Mouse (Mus musculus) midbrain, embryonic 11.5 days (tissue): ENCODE data around the gene Gm44805. TPM values are rescaled to one million over a fixed set of nuclear protein-coding genes. Genes with fewer than 3 reads are reported as not detected.

Experiments
- ATAC-seq: fragments of 200-750 bp; cut with Nextera tagmentation; 2 replicates; pipeline ENCODE4 v1.8.0; 2017; ENCODE audit warnings: moderate TSS enrichment, moderate library complexity; ENCODE audit not compliant: low FRiP score
- DNase-seq: peaks from one replicate; pipeline ENCODE4 v3.0.0; 2015; ENCODE audit warnings: low spot score; ENCODE audit errors: missing footprints
- H3K27ac ChIP-seq: fragments of 300-500 bp; sonication (generic); 2 replicates; pipeline ENCODE4 v1.5.1; 2014; ENCODE audit warnings: low read depth, low read length
- H3K27me3 ChIP-seq: fragments of 300-500 bp; sonication (generic); 2 replicates; pipeline ENCODE4 v1.6.1; 2014; ENCODE audit warnings: mild to moderate bottlenecking, low read length, moderate library complexity, mixed read lengths; ENCODE audit not compliant: control insufficient read depth, insufficient read depth
- H3K36me3 ChIP-seq: fragments of 300-500 bp; sonication (generic); 2 replicates; pipeline ENCODE4 v1.6.1; 2014; ENCODE audit warnings: mild to moderate bottlenecking, low read length, moderate library complexity, mixed read lengths; ENCODE audit not compliant: control insufficient read depth, insufficient read depth
- H3K4me1 ChIP-seq: fragments of 300-500 bp; sonication (generic); 2 replicates; pipeline ENCODE4 v1.6.1; 2014; ENCODE audit warnings: low read length; ENCODE audit not compliant: control insufficient read depth, insufficient read depth
- H3K4me2 ChIP-seq: fragments of 300-500 bp; sonication (generic); 2 replicates; pipeline ENCODE4 v1.6.1; 2014; ENCODE audit warnings: mild to moderate bottlenecking, moderate library complexity
- H3K4me3 ChIP-seq: fragments of 300-500 bp; sonication (generic); 2 replicates; pipeline ENCODE4 v1.5.1; 2014; ENCODE audit warnings: low read depth, low read length
- H3K9ac ChIP-seq: fragments of 300-500 bp; sonication (generic); 2 replicates; pipeline ENCODE4 v1.6.1; 2014; ENCODE audit warnings: low read length
- H3K9me3 ChIP-seq: fragments of 300-500 bp; sonication (generic); 2 replicates; pipeline ENCODE4 v1.6.1; 2016; ENCODE audit warnings: low read length; ENCODE audit not compliant: control insufficient read depth
- WGBS: fragments of 180-500 bp; shearing (Covaris S2); extraction: QIAGEN DNeasy Blood & Tissue Kit; methylation state at CpG from one replicate; pipeline ENCODE4 v1.1.7; 2014; 5-methylcytosine and 5-hydroxymethylcytosine counted together
- polyA plus RNA-seq: library from polyadenylated mRNA; unstranded; fragments of >200 nt; fragmentation: Nextera tagmentation; extraction: Ambion mirVana; gene quantifications from 2 replicates; pipeline ENCODE4 v1.2.1, GENCODE M21; 2014

The Gm44805 gene
- polyA plus RNA-seq, 1 experiment from 2014 or later: not detected

GRCm38 (mm10) chr7:19695213-19695594, 14.0 kb upstream of the Gm44805 start:
- WGBS: 58% methylated on average over 8 of the region's 8 CpGs
- H3K36me3 ChIP-seq: peaks cover 9% of the 10 kb centered on the region
- no peak overlapping the region for H3K27ac ChIP-seq
- peaks cover 17% of the 10 kb centered on the region for H3K4me1 ChIP-seq
- H3K4me2 ChIP-seq: no peak overlapping the region
- H3K27me3 ChIP-seq: no peaks in the 10 kb centered on the region
- peaks cover 4% of the 10 kb centered on the region; the same call in 1 of the 2 replicates for H3K9me3 ChIP-seq
- peak; percentile 77 for DNase-seq
- H3K4me3 ChIP-seq: no peak overlapping the region
- H3K9ac ChIP-seq: no peak overlapping the region
- no peak for ATAC-seq

- H3K9me3 ChIP-seq: peaks cover 4% of the 10 kb centered on the region; the same call in 1 of the 2 replicates
- peaks cover 9% of the 10 kb centered on the region for H3K36me3 ChIP-seq
- no peaks in the 10 kb centered on the region for H3K27me3 ChIP-seq
- no peak for ATAC-seq
- H3K4me2 ChIP-seq: no peak overlapping the region
- no peak overlapping the region for H3K4me3 ChIP-seq
- peak; percentile 68 for DNase-seq
- H3K27ac ChIP-seq: no peak overlapping the region
- WGBS: 88% methylated on average over 10 of the region's 10 CpGs
- no peak overlapping the region for H3K9ac ChIP-seq
- H3K4me1 ChIP-seq: peaks cover 16% of the 10 kb centered on the region
These were observed 13.4 kb upstream of the Gm44805 start for GRCm38 (mm10) chr7:19694336-19695212.

- Histone ChIP-seq H3K4me3 (no peak overlapping the region), H3K4me2 (no peak overlapping the region), H3K9me3 (peaks cover 4% of the 10 kb centered on the region; the same call in 1 of the 2 replicates), H3K27ac (no peak overlapping the region), H3K27me3 (no peaks in the 10 kb centered on the region), H3K9ac (peak overlapping the region; percentile 20; the same call in 1 of the 2 replicates), H3K36me3 (peaks cover 9% of the 10 kb centered on the region), H3K4me1 (peaks cover 4% of the 10 kb centered on the region; the same call in 1 of the 2 replicates)
- ATAC-seq (no peak), DNase-seq (peak; percentile 84)
- WGBS: 31% methylated on average over 10 of the region's 10 CpGs
These were observed 12.2 kb upstream of the Gm44805 start for GRCm38 (mm10) chr7:19693421-19693820.

GRCm38 (mm10) chr7:19691873-19692865, 10.9 kb upstream of the Gm44805 start, which contains the start of gene Apoc1:
Gene Apoc1 (minus strand): TSS chr7:19692660.
- ATAC-seq: no peak
- Histone ChIP-seq H3K4me2 (no peak within 1 kb of the TSS), H3K9ac (peak within 1 kb of the TSS; percentile 20; the same call in 1 of the 2 replicates), H3K27me3 (no peaks in the 10 kb centered on the region), H3K36me3 (peaks cover 9% of the 10 kb centered on the region), H3K4me1 (peaks cover 4% of the 10 kb centered on the region; the same call in 1 of the 2 replicates), H3K9me3 (peaks cover 4% of the 10 kb centered on the region; the same call in 1 of the 2 replicates), H3K27ac (no peak within 1 kb of the TSS), H3K4me3 (no peak within 1 kb of the TSS)
- peak; percentile 37 for DNase-seq
- 53% methylated on average over 28 of the region's 28 CpGs for WGBS

GRCm38 (mm10) chr7:19691434-19691833, 10.2 kb upstream of the Gm44805 start:
- Histone ChIP-seq H3K4me3 (no peak overlapping the region), H3K9ac (no peak overlapping the region), H3K4me2 (no peak overlapping the region), H3K9me3 (peaks cover under 1% of the 10 kb centered on the region; the same call in 1 of the 2 replicates), H3K4me1 (peaks cover 4% of the 10 kb centered on the region; the same call in 1 of the 2 replicates), H3K36me3 (peaks cover 3% of the 10 kb centered on the region), H3K27me3 (no peaks in the 10 kb centered on the region), H3K27ac (no peak overlapping the region)
- 79% methylated on average over 6 of the region's 6 CpGs for WGBS
- no peak for ATAC-seq
- peak; percentile 69 for DNase-seq

GRCm38 (mm10) chr7:19690845-19691244, 9.6 kb upstream of the Gm44805 start:
- ATAC-seq (no peak), DNase-seq (peak; percentile 8)
- Histone ChIP-seq H3K4me3 (no peak overlapping the region), H3K4me2 (no peak overlapping the region), H3K9me3 (no peaks in the 10 kb centered on the region), H3K27me3 (no peaks in the 10 kb centered on the region), H3K27ac (no peak overlapping the region), H3K9ac (no peak overlapping the region), H3K36me3 (no peaks in the 10 kb centered on the region), H3K4me1 (peaks cover 4% of the 10 kb centered on the region; the same call in 1 of the 2 replicates)
- WGBS: 90% methylated on average over 4 of the region's 4 CpGs

GRCm38 (mm10) chr7:19688611-19689010, 7.4 kb upstream of the Gm44805 start:
- no peak for ATAC-seq
- 94% methylated on average over 2 of the region's 2 CpGs for WGBS
- no peak overlapping the region for H3K4me3 ChIP-seq
- no peaks in the 10 kb centered on the region for H3K27me3 ChIP-seq
- H3K4me2 ChIP-seq: no peak overlapping the region
- H3K4me1 ChIP-seq: peaks cover 4% of the 10 kb centered on the region; the same call in 1 of the 2 replicates
- H3K9me3 ChIP-seq: no peaks in the 10 kb centered on the region
- peak; percentile 73 for DNase-seq
- H3K9ac ChIP-seq: no peak overlapping the region
- no peak overlapping the region for H3K27ac ChIP-seq
- no peaks in the 10 kb centered on the region for H3K36me3 ChIP-seq

GRCm38 (mm10) chr7:19688101-19688500, 6.9 kb upstream of the Gm44805 start:
- ATAC-seq: no peak
- 93% methylated on average over 10 of the region's 10 CpGs for WGBS
- Histone ChIP-seq H3K4me2 (no peak overlapping the region), H3K4me1 (peaks cover 2% of the 10 kb centered on the region; the same call in 1 of the 2 replicates), H3K27ac (no peak overlapping the region), H3K9me3 (no peaks in the 10 kb centered on the region), H3K36me3 (no peaks in the 10 kb centered on the region), H3K27me3 (no peaks in the 10 kb centered on the region), H3K4me3 (no peak overlapping the region), H3K9ac (no peak overlapping the region)
- peak; percentile 72 for DNase-seq
